Mouse (Mus musculus) cortical plate, adult 2 months (tissue): Measurements from ENCODE around the gene Vamp8. TPM values are rescaled to one million over a fixed set of nuclear protein-coding genes. Genes with fewer than 3 reads are reported as not detected.

Experiments
- H3K27ac ChIP-seq: fragments of 200-500 bp; 2 replicates; pipeline ENCODE4 v1.5.1; 2012; ENCODE audit warnings: low read length, control low read depth, inconsistent platforms; ENCODE audit not compliant: insufficient read depth
- H3K4me1 ChIP-seq: fragments of 200-500 bp; 2 replicates; pipeline ENCODE4 v1.6.1; 2011; ENCODE audit warnings: low read length; ENCODE audit not compliant: control insufficient read depth, insufficient read depth
- H3K4me3 ChIP-seq: fragments of 200-500 bp; 2 replicates; pipeline ENCODE4 v1.5.1; 2011; ENCODE audit warnings: mild to moderate bottlenecking, low read length, control low read depth; ENCODE audit not compliant: insufficient read depth
- CTCF ChIP-seq: fragments of 200-500 bp; IDR thresholded peaks from 2 replicates; pipeline ENCODE4 v1.5.1; 2011; ENCODE audit warnings: mild to moderate bottlenecking, control low read depth, low read length; ENCODE audit not compliant: insufficient read depth; ENCODE audit errors: extremely low read depth
- POLR2A ChIP-seq: fragments of 200-500 bp; IDR thresholded peaks from 2 replicates; pipeline ENCODE4 v1.6.1; 2011; ENCODE audit warnings: mild to moderate bottlenecking, low read length, control low read depth; ENCODE audit not compliant: insufficient read depth; ENCODE audit errors: extremely low read depth
- polyA plus RNA-seq: library from polyadenylated mRNA; depleted of rRNA; stranded (reverse); fragments of >200 nt; gene quantifications from 2 replicates; pipeline ENCODE4 v1.2.3, GENCODE M21; 2012; rRNA removed

Gene Vamp8
- polyA plus RNA-seq = 30.6 and 31.7 TPM in 2 replicates

DNA sequence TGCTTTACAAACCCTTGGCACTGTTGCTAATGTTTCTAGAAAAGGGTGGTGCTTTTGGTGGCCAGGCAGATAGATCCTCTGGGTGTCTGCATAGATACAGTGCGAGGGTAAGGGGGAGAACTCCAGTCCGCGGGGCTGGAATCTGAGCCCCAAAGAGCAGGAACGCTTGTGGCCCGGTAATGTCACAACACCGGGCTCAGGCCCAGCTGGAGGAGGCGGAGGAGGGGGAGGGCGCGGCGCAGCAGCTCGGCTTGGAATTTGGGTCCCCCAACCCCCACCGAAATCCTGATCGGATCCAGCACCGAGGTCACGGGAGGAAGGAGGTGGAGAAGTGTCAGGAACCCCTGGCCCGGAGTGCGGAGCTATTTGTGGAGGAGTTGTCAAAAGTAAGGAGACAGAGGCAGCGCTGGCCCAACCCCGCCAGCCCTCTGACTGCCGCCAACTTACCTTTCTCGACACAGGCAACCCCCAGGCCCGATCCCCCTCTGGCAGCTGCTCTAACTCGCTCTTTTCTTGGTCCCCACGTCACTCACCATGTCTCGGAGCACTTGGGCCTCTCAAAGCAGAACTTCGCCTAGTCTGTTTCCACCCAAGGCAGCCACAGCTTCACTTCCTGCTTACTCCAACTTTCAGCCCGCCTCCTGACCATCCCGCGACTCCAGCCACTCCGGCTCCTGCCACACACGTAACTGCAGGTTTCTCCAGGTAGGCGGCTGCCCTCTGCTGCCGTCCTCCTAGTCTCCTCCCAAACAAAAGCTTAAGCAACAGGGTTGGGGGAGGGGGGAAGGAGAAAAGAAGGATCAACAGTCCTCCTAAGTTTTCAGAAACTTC, at the start of gene Vamp8:
Gene Vamp8, minus strand, starts transcription at position 763 of the 831 bp plus-strand sequence.
- Histone ChIP-seq H3K4me3 (peak within 1 kb of the TSS; percentile 36), H3K4me1 (no peaks in the 10 kb centered on the region), H3K27ac (peak within 1 kb of the TSS; percentile 57)
- no peak for TF ChIP-seq CTCF
- no peak for TF ChIP-seq POLR2A

DNA sequence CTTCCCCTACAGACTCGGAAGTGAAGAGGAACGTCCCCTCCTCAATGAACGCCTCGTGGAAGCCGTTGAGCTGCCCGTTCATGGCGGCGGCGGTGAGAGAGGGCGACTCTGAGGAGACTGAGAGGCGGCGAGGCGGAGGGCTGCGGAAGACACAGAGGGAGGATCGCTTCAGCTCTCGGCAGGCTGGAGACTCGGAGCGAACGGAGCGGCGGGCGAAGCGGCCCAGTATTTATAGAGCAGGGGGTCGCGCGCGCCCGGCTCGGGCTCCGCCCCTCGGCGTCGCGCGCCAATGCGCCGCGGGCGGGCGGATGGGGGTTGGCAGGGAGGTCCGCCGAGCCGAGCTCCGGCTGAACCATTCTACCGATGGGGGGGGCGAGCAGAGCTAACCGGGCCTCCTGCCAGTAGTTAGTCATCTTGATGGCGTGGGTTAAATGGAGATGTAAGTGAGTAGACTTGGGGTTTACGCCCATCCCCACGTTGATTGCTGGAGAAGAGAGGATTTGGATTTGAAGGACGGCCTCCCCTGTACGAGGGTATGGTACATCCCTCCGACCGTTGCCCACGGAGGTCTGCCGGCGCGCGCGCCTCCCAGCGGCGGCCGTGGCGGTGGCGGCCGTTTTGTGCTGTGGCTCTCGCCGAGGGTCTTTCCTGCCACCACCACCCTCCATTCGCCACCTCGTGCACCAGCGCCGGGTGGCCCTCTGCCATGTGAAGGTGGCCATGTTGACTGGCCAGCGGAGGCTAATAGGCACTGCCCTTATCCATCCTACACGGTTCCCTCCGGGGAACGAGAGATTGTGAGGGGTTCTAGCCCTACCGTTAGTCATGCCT, 49.1 kb upstream of the Vamp8 start, which contains the start of gene Mat2a:
Gene Mat2a, minus strand, starts transcription at position 204 of the 831 bp plus-strand sequence.
- Histone ChIP-seq H3K4me3 (peak within 1 kb of the TSS; percentile 87), H3K4me1 (peaks cover 2% of the 10 kb centered on the region; the same call in 1 of the 2 replicates), H3K27ac (peak within 1 kb of the TSS; percentile 99)
- TF ChIP-seq CTCF = 0 out of 2 replicates have a peak, but pooled peaks have one; percentile 34
- TF ChIP-seq POLR2A = peak; percentile 98

DNA sequence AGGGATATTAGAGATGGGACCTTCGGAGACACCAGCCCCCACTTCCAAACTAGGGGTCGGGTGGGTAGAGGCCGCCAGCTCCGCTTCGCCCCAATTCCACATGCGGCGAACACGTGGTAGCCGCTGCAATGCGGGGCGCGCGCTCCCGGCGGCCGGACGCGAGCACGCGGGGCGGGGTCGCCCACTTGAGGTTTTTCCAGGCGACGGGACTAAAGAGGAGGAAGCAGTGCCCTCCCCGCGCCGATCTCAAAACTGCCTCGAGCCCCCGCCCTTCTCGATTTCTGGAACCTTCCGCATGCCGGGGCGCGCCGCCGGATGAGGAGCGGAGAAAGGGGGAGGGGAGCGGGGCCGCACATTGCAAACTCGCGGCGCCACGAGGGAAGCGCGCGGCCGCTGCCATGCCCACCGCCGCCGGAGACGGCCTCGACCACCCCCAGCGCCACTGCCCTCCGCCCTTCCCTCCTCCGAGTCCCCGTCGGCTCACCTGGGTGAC, 48.4 kb upstream of the Vamp8 start:
- TF ChIP-seq POLR2A (no peak), CTCF (no peak)
- H3K4me3 ChIP-seq = peak overlapping the region; percentile 87
- H3K27ac ChIP-seq = peak overlapping the region; percentile 99
- peaks cover 2% of the 10 kb centered on the region; the same call in 1 of the 2 replicates for H3K4me1 ChIP-seq

DNA sequence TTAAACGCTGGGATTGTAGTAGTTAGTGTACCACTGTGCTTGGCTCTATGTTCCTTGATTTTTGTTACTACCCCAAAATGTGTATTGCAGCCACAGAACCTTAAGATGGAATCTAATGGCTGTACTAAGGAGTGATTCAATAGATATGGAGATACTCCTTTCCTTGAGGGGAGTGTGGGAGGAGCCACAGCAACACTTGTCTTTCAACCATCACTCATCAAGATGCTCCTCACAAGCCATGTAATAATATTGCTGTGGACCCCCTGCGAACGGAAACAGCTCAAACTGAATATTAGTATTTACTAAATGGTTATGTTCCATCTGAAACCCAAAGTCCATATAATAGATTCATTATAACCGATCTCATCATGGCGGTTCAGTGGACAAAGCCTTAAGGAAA, 47.7 kb upstream of the Vamp8 start:
- Histone ChIP-seq H3K4me3 (peak overlapping the region; percentile 87), H3K4me1 (peaks cover 2% of the 10 kb centered on the region; the same call in 1 of the 2 replicates), H3K27ac (no peak overlapping the region)
- no peak for TF ChIP-seq CTCF
- no peak for TF ChIP-seq POLR2A

DNA sequence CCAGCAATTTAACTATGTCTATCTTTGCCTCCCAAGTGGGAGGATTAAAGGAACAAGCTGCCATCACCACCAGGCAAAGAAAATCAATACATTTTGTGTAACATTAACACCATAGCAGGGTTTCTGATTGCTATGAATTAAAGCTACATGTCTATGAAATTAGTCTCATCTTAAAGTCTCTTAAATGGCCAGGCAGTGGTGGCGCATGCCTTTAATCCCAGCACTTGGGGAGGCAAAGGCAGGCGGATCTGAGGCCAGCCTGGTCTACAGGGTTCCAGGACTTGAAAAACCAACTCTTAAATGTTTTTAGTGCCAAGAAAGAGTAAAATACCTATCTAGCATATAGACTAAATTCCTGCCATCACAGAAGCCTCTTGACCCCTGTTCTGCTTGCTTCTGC, 41.6 kb upstream of the Vamp8 start:
- H3K4me3 ChIP-seq = no peak overlapping the region
- no peak overlapping the region for H3K27ac ChIP-seq
- no peak for TF ChIP-seq CTCF
- TF ChIP-seq POLR2A = 0 out of 2 replicates have a peak, but pooled peaks have one; percentile 9
- H3K4me1 ChIP-seq = peaks cover 2% of the 10 kb centered on the region; the same call in 1 of the 2 replicates

DNA sequence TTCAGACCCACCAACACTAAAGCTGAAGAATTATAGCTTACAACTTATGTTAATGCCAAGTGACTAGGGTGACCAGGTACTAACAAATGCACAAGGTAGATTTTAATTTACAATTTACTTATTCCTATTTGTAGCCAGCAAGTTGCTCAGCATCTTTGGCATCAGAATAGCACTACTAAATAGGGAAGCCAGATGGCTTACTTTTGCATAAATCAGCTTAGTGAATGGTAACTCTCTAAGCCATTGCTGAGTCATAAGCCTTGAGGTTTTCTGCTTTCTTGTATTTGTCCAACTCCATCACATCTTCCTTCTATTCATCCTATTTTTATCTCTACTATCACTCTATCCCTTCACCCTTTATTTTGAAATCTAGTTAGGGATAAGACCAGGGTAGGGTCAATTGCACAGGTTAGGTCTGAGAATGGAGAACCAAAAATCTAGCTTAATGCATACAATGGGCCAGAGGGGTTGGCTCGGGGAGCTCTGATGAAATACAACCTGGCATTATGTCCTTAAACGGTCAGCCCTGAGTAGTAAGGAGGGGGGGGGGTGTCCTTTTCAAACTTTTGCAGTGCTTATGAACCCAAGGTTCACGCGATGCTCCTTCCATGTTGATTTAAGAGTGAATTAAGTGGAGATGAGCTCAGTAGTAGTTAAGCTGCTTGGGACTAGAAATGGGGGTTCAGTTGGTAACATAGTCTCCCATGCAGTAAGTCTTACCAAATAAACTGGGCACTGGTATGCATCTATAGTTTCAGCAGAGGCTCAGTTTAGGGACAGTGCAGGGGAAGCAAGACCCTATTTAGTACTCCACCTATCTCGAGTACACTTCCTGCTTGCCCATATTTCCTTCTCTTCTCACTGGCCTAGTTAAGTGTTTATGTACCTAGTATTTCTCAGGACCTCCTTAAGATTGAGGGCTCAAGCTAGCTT, 40.8 kb upstream of the Vamp8 start:
- Histone ChIP-seq H3K4me1 (peaks cover 2% of the 10 kb centered on the region; the same call in 1 of the 2 replicates), H3K27ac (no peak overlapping the region), H3K4me3 (no peak overlapping the region)
- peak; percentile 38; the same call in 1 of the 2 replicates for TF ChIP-seq POLR2A
- no peak for TF ChIP-seq CTCF

DNA sequence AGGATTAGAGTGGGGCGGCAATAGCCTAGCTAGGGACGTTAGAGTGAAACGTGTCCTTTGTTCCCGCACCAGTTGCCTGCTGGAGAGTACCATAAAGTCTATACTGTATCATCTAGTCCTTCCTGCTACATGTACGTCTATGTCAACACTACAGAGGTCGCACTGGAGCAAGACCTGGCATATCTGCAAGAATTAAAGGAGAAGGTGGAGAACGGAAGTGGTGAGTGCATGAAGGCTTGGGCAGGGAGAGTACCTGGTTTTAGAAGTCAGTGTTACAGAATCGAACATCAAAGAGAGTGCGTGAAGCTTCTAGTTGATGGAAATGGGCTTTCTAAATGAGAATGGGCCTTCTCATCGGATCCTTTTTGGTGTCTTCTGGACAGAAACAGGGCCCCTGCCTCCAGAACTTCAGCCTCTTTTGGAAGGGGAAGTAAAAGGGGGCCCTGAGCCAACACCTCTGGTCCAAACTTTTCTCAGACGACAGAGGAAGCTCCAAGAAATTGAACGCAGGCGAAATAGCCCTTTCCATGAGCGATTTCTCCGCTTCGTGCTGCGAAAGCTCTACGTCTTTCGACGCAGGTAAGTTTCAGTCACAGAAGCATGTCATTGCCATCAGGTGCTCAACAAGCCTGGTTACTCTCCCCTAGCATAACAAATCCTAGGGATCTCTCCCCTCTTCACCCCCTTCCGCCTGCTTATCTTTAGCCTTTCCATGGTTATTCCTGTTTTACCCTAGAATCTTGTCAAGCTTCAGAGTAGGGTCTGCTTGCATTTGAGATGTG, 38.7 kb upstream of the Vamp8 start:
- Histone ChIP-seq H3K4me1 (peaks cover 2% of the 10 kb centered on the region; the same call in 1 of the 2 replicates), H3K4me3 (no peak overlapping the region), H3K27ac (no peak overlapping the region)
- TF ChIP-seq CTCF (no peak), POLR2A (no peak)

DNA sequence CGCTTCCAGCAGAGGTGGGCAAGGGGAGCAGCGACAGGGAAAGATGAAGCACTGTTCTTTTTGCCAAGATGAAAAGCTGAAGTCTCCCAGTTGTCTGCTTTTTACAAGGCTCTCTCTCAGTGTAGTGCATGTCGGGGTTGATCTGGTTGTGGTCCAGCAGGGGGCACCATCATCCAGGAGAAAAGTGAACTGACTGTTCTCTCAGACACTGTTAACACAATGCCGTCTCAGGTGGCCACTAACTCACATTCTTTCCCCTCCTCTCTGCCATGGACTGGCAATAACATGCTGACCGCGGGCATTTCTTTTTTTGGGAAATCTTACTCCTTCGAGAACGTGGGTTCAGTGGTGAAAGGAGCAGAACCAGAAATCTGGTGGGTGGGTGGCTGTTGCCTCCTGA, 37.5 kb upstream of the Vamp8 start:
- H3K4me3 ChIP-seq = no peak overlapping the region
- peaks cover 2% of the 10 kb centered on the region; the same call in 1 of the 2 replicates for H3K4me1 ChIP-seq
- H3K27ac ChIP-seq = no peak overlapping the region
- TF ChIP-seq CTCF = peak; percentile 89
- no peak for TF ChIP-seq POLR2A
